Mouse (Mus musculus): Measurements from ENCODE around the gene Zfp599. TPM values are rescaled to one million over a fixed set of nuclear protein-coding genes. Genes with fewer than 3 reads are reported as not detected.

Zfp599 gene
- polyA plus RNA-seq, 1 experiment from 2014 or later = 7.5 TPM

DNA sequence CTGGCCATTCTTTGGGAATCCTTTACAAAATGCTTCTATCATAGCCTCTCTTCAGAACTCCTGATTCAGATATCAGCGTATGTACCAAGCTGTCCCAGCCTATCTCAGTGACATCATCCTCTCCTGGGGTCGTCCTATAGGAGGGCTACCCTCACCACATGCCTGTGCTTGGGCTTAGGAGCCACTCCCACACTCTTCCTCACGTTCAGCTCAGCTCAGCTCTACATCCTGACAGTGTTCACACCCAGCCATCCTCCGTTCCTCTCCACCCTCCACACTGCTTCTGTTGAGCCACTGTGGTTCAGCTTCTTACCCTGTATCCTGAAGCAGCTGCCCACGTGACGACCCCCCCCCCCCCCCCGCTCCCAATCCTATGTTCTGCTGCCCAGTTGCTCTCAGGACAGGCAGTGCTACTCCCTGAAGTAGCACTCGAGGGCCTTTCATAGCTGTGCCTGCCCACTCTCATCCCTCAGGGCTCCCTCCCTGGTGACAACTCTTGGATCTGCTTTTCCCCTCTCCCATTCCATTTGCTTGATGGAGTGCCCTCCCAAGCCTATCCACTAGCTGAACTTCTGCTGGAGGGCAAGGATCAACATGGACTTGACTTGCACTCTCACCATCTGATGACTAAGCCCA is 41.7 kb downstream of the Zfp599 start:
- Histone ChIP-seq H3K9ac (replicated peaks) (no peak overlapping the region), H3K27ac (replicated peaks) (no peak overlapping the region), H3K27me3 (no peaks in the 10 kb centered on the region; the same call in 1 of the 2 replicates), H3K4me2 (replicated peaks) (no peak overlapping the region), H3K36me3 (no peaks in the 10 kb centered on the region), H3K4me1 (no peaks in the 10 kb centered on the region), H3K4me3 (no peak overlapping the region), H3K9me3 (no peaks in the 10 kb centered on the region)
- 54% methylated on average over 8 of the region's 8 CpGs for WGBS
- no peak for ATAC-seq (ENCODE audit: low FRiP score, low read depth)

DNA sequence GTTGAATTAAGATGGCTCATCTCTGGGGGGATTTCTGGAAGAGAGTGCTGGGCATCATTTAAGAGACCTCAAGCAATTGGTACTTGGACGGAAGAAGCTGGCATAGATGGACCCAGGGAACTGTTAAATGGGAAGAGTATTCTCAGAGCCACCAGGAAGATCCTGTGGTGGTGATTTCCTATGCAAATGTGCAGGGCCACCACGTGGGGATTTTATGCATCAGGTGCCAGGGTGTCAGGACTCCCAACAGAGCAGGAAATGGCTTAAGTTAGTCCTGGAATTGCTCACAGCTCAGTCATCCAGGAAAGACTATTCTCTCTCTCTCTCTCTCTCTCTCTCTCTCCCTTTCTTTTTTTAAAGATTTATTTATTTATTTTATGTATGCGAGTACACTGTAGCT is 43.0 kb downstream of the Zfp599 start:
- Histone ChIP-seq H3K4me3 (no peak overlapping the region), H3K9ac (replicated peaks) (no peak overlapping the region), H3K36me3 (no peaks in the 10 kb centered on the region), H3K27me3 (no peaks in the 10 kb centered on the region; the same call in 1 of the 2 replicates), H3K27ac (replicated peaks) (no peak overlapping the region), H3K9me3 (no peaks in the 10 kb centered on the region), H3K4me1 (no peaks in the 10 kb centered on the region), H3K4me2 (replicated peaks) (no peak overlapping the region)
- WGBS = 57% methylated on average over 3 of the region's 3 CpGs
- ATAC-seq (ENCODE audit: low FRiP score, low read depth) = no peak

DNA sequence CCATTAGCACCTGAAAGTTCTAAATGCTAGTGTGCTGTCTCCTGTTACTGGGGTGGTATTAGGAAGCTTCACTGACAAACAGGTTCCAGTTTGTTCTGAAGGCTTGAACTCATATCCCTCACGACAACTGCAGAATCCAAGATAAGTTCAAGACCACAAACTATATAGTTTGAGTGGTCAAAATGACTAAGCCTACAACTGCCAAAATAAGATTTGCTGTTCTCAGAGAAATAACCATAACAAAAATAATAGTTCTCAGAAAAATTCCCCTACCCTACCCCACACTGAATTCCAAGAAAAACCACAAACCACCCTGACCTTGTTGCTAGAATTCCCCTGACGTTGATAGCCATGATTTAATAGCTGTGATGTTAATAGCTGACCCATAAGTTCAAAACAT is 45.1 kb downstream of the Zfp599 start:
- Histone ChIP-seq H3K9me3 (no peaks in the 10 kb centered on the region), H3K4me1 (no peaks in the 10 kb centered on the region), H3K4me2 (replicated peaks) (no peak overlapping the region), H3K4me3 (no peak overlapping the region), H3K27me3 (no peaks in the 10 kb centered on the region; the same call in 1 of the 2 replicates), H3K36me3 (no peaks in the 10 kb centered on the region), H3K27ac (replicated peaks) (no peak overlapping the region), H3K9ac (replicated peaks) (no peak overlapping the region)
- ATAC-seq (ENCODE audit: low FRiP score, low read depth) = no peak
- 88% methylated on average over 2 of the region's 2 CpGs for whole genome bisulfite sequencing

DNA sequence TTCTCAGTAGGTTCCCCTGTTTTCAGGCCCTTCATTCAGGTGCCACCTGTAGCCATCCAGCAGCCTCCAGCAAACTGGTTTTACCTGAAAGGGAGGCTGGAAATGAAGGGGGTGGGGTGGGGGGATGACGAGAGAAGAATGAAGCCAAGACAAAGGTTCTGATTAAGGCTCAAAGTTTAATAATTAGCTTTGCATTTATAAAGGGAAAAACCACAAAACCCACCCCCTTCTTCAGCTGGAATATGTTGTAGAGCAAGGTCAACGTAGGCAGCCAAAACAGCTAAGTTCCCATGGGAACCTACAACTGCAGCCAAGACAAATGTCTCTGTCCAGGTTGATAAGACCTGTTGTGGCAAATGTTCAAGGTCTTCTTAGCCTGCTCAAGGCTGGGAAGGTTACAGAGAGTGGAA is 45.9 kb downstream of the Zfp599 start:
- Histone ChIP-seq H3K27me3 (no peaks in the 10 kb centered on the region; the same call in 1 of the 2 replicates), H3K4me1 (no peaks in the 10 kb centered on the region), H3K36me3 (no peaks in the 10 kb centered on the region), H3K4me2 (replicated peaks) (no peak overlapping the region), H3K9me3 (no peaks in the 10 kb centered on the region), H3K4me3 (no peak overlapping the region), H3K9ac (replicated peaks) (no peak overlapping the region), H3K27ac (replicated peaks) (no peak overlapping the region)
- 69% methylated on average over 2 of the region's 2 CpGs for WGBS
- ATAC-seq (ENCODE audit: low FRiP score, low read depth) = no peak

Other genes starting within 250 kb of the Zfp599 start
- gene Elavl3, start 207.9 kb downstream of the Zfp599 start, polyA plus RNA-seq (2016; fragmentation: Nextera tagmentation; extraction: Ambion mirVana) = 60.4 and 61.9 TPM in 2 replicates
- not detected in 2 replicates for gene Gm49318, start 188.6 kb downstream of the Zfp599 start, polyA plus RNA-seq (2016; fragmentation: Nextera tagmentation; extraction: Ambion mirVana)
- gene Zfp653, start 188.5 kb downstream of the Zfp599 start, polyA plus RNA-seq (2016; fragmentation: Nextera tagmentation; extraction: Ambion mirVana) = 19.0 and 21.2 TPM in 2 replicates
- gene Ecsit, start 174.5 kb downstream of the Zfp599 start, polyA plus RNA-seq (2016; fragmentation: Nextera tagmentation; extraction: Ambion mirVana) = 35.6 and 40.7 TPM in 2 replicates
- gene Cnn1, start 160.7 kb downstream of the Zfp599 start, polyA plus RNA-seq (2016; fragmentation: Nextera tagmentation; extraction: Ambion mirVana) = 6.7 TPM in 2 replicates
- gene Elof1, start 142.7 kb downstream of the Zfp599 start, polyA plus RNA-seq (2016; fragmentation: Nextera tagmentation; extraction: Ambion mirVana) = 178 and 187 TPM in 2 replicates
- 5.7 and 9.4 TPM in 2 replicates for gene Acp5, start 124.2 kb downstream of the Zfp599 start, polyA plus RNA-seq (2016; fragmentation: Nextera tagmentation; extraction: Ambion mirVana)
- gene Pigyl, start 103.0 kb downstream of the Zfp599 start, polyA plus RNA-seq (2016; fragmentation: Nextera tagmentation; extraction: Ambion mirVana) = 62.0 and 66.8 TPM in 2 replicates
- gene Zfp872, start 71.8 kb downstream of the Zfp599 start, polyA plus RNA-seq (2016; fragmentation: Nextera tagmentation; extraction: Ambion mirVana) = 0.12 and 0.24 TPM in 2 replicates
- 12.2 and 12.7 TPM in 2 replicates for gene Zfp809, start 34.2 kb downstream of the Zfp599 start, polyA plus RNA-seq (2016; fragmentation: Nextera tagmentation; extraction: Ambion mirVana)
- gene Zfp810, start 47.8 kb upstream of the Zfp599 start, polyA plus RNA-seq (2016; fragmentation: Nextera tagmentation; extraction: Ambion mirVana) = 37.3 and 40.5 TPM in 2 replicates
- gene Anln, start 129.3 kb upstream of the Zfp599 start, polyA plus RNA-seq (2016; fragmentation: Nextera tagmentation; extraction: Ambion mirVana) = 32.4 and 33.7 TPM in 2 replicates
- 9.8 and 11.8 TPM in 2 replicates for gene 9530077C05Rik, start 151.6 kb upstream of the Zfp599 start, polyA plus RNA-seq (2016; fragmentation: Nextera tagmentation; extraction: Ambion mirVana)
- not detected in 2 replicates for gene Gm17545, start 194.4 kb upstream of the Zfp599 start, polyA plus RNA-seq (2016; fragmentation: Nextera tagmentation; extraction: Ambion mirVana)
- gene Rp9, start 209.8 kb upstream of the Zfp599 start, polyA plus RNA-seq (2016; fragmentation: Nextera tagmentation; extraction: Ambion mirVana) = 53.3 and 59.3 TPM in 2 replicates
- gene Bbs9, start 215.8 kb upstream of the Zfp599 start, polyA plus RNA-seq (2016; fragmentation: Nextera tagmentation; extraction: Ambion mirVana) = 18.4 and 19.1 TPM in 2 replicates